Mouse (Mus musculus): ENCODE measurements around the gene Vmn1r31.

Vmn1r31 gene

GRCm38 (mm10) chr6:58475230-58475629 is at the start of gene Vmn1r31:
Gene Vmn1r31 (minus strand): TSS chr6:58475330.
- no peak for DNase-seq (ENCODE audit: low read depth)

- DNase-seq (ENCODE audit: low read depth), result no peak
These were observed 31.8 kb downstream of the Vmn1r31 start, which contains the start of gene Vmn1r30 for GRCm38 (mm10) chr6:58443285-58443684. Gene Vmn1r30 (minus strand): TSS chr6:58443385.

All from induced T-regulatory cell, adult 2 months (primary cell).